Mouse (Mus musculus) hindbrain, embryonic 10.5 days (tissue): ENCODE results near the gene Ikbip. TPM values are rescaled to one million over a fixed set of nuclear protein-coding genes. Genes with fewer than 3 reads are reported as not detected.
A peak's percentile ranks its signal among the peaks of the same experiment; 100 is the strongest.

Experiments used
- DNase-seq: peaks from one replicate; pipeline ENCODE4 v3.0.0-alpha.2; 2017; ENCODE audit warnings: low spot score
- H3K27ac ChIP-seq: fragments of 300-500 bp; sonication (generic); 2 replicates; pipeline ENCODE4 v1.5.1; 2016; ENCODE audit warnings: mild to moderate bottlenecking, moderate library complexity
- H3K27me3 ChIP-seq: fragments of 300-500 bp; sonication (generic); 2 replicates; pipeline ENCODE4 v1.6.1; 2016; ENCODE audit warnings: mild to moderate bottlenecking; ENCODE audit not compliant: poor library complexity, insufficient read depth, severe bottlenecking
- H3K36me3 ChIP-seq: fragments of 300-500 bp; sonication (generic); 2 replicates; pipeline ENCODE4 v1.6.1; 2016; ENCODE audit warnings: mild to moderate bottlenecking, moderate library complexity
- H3K4me1 ChIP-seq: fragments of 300-500 bp; sonication (generic); replicated peaks from 2 replicates; pipeline ENCODE4 v1.6.1; 2016; ENCODE audit warnings: mild to moderate bottlenecking
- H3K4me3 ChIP-seq: fragments of 300-500 bp; sonication (generic); 2 replicates; pipeline ENCODE4 v1.5.1; 2016; ENCODE audit warnings: mild to moderate bottlenecking, moderate library complexity
- H3K9me3 ChIP-seq: fragments of 300-500 bp; sonication (generic); 2 replicates; pipeline ENCODE4 v1.6.1; 2016; ENCODE audit warnings: mild to moderate bottlenecking, moderate library complexity
- WGBS: fragments of 180-500 bp; shearing (Covaris S2); methylation state at CpG from one replicate; pipeline ENCODE4 v1.1.7; 2016; 5-methylcytosine and 5-hydroxymethylcytosine counted together
- polyA plus RNA-seq: library from polyadenylated mRNA; unstranded; fragments of >200 nt; fragmentation: Nextera tagmentation; extraction: Ambion mirVana; gene quantifications from 2 replicates; pipeline ENCODE4 v1.2.1, GENCODE M21; 2016

The Ikbip gene
- polyA plus RNA-seq, result 19.5 and 20.5 TPM in 2 replicates

- no peaks in the 10 kb centered on the region for H3K27me3 ChIP-seq
- peak within 1 kb of the TSS; percentile 79 for H3K4me3 ChIP-seq
- no peaks in the 10 kb centered on the region for H3K9me3 ChIP-seq
- peaks cover 20% of the 10 kb centered on the region for H3K36me3 ChIP-seq
- H3K27ac ChIP-seq, result peak within 1 kb of the TSS; percentile 91
- DNase-seq, result peak; percentile 100
- under 1% methylated on average over 87 of the region's 87 CpGs for WGBS
- peaks cover 7% of the 10 kb centered on the region; the same call in 1 of the 2 replicates for H3K4me1 ChIP-seq
Observed at GRCm38 (mm10) chr10:91082550-91083392, at the start of gene Ikbip, which contains the start of gene Apaf1. Ikbip (plus strand) TSS chr10:91082940. Apaf1 (minus strand) TSS chr10:91082770.

GRCm38 (mm10) chr10:91033942-91034341 lies 48.8 kb upstream of the Ikbip start:
- no peaks in the 10 kb centered on the region for H3K27me3 ChIP-seq
- no peaks in the 10 kb centered on the region for H3K9me3 ChIP-seq
- no peaks in the 10 kb centered on the region for H3K4me1 ChIP-seq
- H3K4me3 ChIP-seq, result no peak overlapping the region
- H3K27ac ChIP-seq, result no peak overlapping the region
- peak; percentile 65 for DNase-seq
- WGBS, result 24% methylated on average over 8 of the region's 8 CpGs
- peaks cover 48% of the 10 kb centered on the region for H3K36me3 ChIP-seq

- WGBS, result 93% methylated on average over 4 of the region's 4 CpGs
Observed at GRCm38 (mm10) chr10:91049696-91050095, 33.0 kb upstream of the Ikbip start.

GRCm38 (mm10) chr10:91051156-91051555 lies 31.6 kb upstream of the Ikbip start:
- H3K36me3 ChIP-seq, result peaks cover 87% of the 10 kb centered on the region
- no peak for DNase-seq
- H3K4me3 ChIP-seq, result no peak overlapping the region
- no peaks in the 10 kb centered on the region for H3K4me1 ChIP-seq
- H3K27me3 ChIP-seq, result no peaks in the 10 kb centered on the region
- H3K27ac ChIP-seq, result no peak overlapping the region
- WGBS, result 94% methylated on average over 3 of the region's 3 CpGs
- no peaks in the 10 kb centered on the region for H3K9me3 ChIP-seq

More at GRCm38 (mm10) chr10:91049696-91050095, 33.0 kb upstream of the Ikbip start:
- no peaks in the 10 kb centered on the region for H3K4me1 ChIP-seq
- no peak for DNase-seq
- H3K9me3 ChIP-seq, result no peaks in the 10 kb centered on the region
- no peaks in the 10 kb centered on the region for H3K27me3 ChIP-seq
- no peak overlapping the region for H3K4me3 ChIP-seq
- peaks cover 84% of the 10 kb centered on the region for H3K36me3 ChIP-seq
- no peak overlapping the region for H3K27ac ChIP-seq

DNA sequence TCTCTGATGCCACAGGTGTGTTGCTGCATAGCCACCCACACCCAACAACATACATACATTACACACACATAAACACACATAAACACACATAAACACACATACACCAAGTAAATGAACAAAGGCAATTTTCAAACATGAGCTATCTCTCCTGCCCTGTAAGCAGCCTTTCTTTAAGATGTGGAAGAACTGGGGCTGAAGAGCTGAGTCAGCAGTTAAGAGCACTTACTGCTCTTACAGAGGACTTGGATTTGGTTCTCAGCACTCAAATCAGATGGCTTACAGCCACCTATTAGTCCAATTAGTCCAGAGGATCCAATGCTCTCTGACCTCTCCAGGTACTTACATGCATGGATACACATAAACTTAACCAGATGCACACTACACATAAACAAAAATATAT lies 30.0 kb upstream of the Ikbip start:
- no peaks in the 10 kb centered on the region for H3K9me3 ChIP-seq
- H3K4me3 ChIP-seq, result no peak overlapping the region
- H3K4me1 ChIP-seq, result no peaks in the 10 kb centered on the region
- peaks cover 72% of the 10 kb centered on the region for H3K36me3 ChIP-seq
- H3K27ac ChIP-seq, result no peak overlapping the region
- DNase-seq, result no peak
- no peaks in the 10 kb centered on the region for H3K27me3 ChIP-seq

DNA sequence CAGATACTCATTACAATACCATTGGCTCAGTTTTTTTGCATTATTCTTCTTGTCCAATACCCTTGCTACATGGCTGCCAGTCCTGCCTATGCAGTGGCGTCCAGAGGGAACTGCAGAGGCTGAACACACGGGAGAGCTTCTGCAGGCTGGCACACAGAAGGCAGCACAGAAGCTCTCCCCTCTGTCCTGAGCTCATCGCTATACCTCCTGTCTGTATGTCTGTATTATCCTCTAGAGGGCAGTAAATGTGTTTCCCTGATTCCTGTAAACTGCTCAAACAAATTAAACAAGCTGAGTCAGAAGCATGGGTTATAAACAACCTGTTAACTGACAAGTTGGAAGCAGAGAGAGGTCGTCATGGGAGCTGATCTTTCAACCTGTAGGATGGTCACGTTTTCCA lies 22.0 kb upstream of the Ikbip start:
- no peaks in the 10 kb centered on the region for H3K27me3 ChIP-seq
- no peak overlapping the region for H3K27ac ChIP-seq
- no peaks in the 10 kb centered on the region for H3K4me1 ChIP-seq
- H3K36me3 ChIP-seq, result peaks cover 74% of the 10 kb centered on the region
- no peaks in the 10 kb centered on the region for H3K9me3 ChIP-seq
- no peak overlapping the region for H3K4me3 ChIP-seq
- DNase-seq, result no peak
- WGBS, result 42% methylated on average over 5 of the region's 5 CpGs

DNA sequence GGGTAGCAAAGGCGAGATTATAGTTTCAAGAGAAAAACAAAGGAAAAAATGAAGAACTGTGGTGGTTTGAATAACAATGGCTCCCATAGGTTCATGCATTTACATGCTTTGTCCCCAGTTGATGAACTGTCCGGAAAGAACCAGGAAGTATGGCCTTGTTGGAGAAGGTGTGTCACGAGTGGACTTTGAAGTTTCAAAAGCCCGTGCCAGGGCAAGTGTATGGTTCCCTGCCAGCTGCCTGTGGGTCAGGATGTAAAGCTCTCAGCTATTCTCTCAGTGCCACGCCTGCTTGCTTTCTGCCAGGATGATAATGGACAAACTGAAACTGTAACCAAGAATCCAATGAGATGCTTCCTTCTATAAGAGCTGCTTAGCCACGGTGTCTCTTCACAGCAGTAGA lies 20.4 kb upstream of the Ikbip start:
- WGBS, result 93% methylated on average over 6 of the region's 6 CpGs
- no peak overlapping the region for H3K4me3 ChIP-seq
- no peaks in the 10 kb centered on the region for H3K27me3 ChIP-seq
- H3K27ac ChIP-seq, result no peak overlapping the region
- H3K9me3 ChIP-seq, result peaks cover 5% of the 10 kb centered on the region; the same call in 1 of the 2 replicates
- H3K4me1 ChIP-seq, result no peaks in the 10 kb centered on the region
- no peak for DNase-seq
- peaks cover 90% of the 10 kb centered on the region for H3K36me3 ChIP-seq

- Histone ChIP-seq H3K36me3 (peaks cover 76% of the 10 kb centered on the region), H3K4me3 (no peak overlapping the region), H3K27me3 (no peaks in the 10 kb centered on the region), H3K4me1 (no peaks in the 10 kb centered on the region), H3K9me3 (no peaks in the 10 kb centered on the region), H3K27ac (no peak overlapping the region)
- 75% methylated on average over 1 of the region's 1 CpGs for WGBS
- DNase-seq, result no peak
Observed at GRCm38 (mm10) chr10:91071768-91072167, 11.0 kb upstream of the Ikbip start.

DNA sequence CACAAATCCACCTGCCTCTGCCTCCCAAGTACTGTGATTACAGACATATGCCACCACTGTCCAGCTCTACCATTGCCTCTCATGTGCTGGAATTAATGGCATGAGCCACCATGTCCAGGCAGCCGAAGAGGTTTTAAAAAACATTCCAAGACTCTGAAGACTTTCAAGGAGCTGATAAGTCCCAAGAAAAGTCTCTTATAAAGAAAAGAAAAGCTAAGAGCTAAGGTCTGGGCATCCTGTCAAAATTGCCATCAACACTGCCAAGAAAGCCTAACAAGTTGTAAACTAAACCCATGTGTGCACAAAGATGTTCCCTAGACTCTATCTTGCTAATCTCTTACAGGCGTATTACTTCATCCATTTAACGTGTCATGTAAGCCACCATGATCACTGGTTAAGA lies 9.4 kb upstream of the Ikbip start:
- H3K27ac ChIP-seq, result no peak overlapping the region
- no peaks in the 10 kb centered on the region for H3K27me3 ChIP-seq
- peaks cover 78% of the 10 kb centered on the region for H3K36me3 ChIP-seq
- WGBS, result 93% methylated on average over 3 of the region's 3 CpGs
- H3K4me3 ChIP-seq, result no peak overlapping the region
- no peaks in the 10 kb centered on the region for H3K9me3 ChIP-seq
- DNase-seq, result no peak
- H3K4me1 ChIP-seq, result no peaks in the 10 kb centered on the region

- Histone ChIP-seq H3K4me1 (peaks cover 7% of the 10 kb centered on the region; the same call in 1 of the 2 replicates), H3K4me3 (no peak overlapping the region), H3K36me3 (peaks cover 69% of the 10 kb centered on the region), H3K27ac (no peak overlapping the region), H3K9me3 (no peaks in the 10 kb centered on the region), H3K27me3 (no peaks in the 10 kb centered on the region)
- WGBS, result 89% methylated on average over 2 of the region's 2 CpGs
- no peak for DNase-seq
Observed at GRCm38 (mm10) chr10:91076667-91077066, 6.1 kb upstream of the Ikbip start.

DNA sequence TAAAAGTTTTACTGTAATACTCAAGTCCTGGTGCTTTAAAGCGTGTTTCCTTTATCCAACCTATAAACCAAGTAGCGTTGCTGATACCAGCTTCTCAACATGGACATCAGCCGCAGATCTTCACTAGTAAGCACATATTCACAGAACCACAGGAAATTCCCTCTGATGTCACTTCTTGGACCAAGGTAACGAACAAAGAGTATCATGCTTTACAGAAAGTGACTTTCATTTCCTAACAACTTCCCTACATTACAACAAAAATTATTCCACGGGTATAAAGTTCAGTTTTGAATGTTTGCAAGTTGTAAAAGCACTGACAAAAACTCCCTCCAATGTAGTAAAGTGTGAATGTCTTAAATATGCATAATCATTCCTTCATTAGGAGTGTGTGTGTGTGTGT lies 2.2 kb upstream of the Ikbip start:
- 91% methylated on average over 5 of the region's 5 CpGs for WGBS
- Histone ChIP-seq H3K9me3 (no peaks in the 10 kb centered on the region), H3K4me3 (no peak overlapping the region), H3K27ac (no peak overlapping the region), H3K4me1 (peaks cover 7% of the 10 kb centered on the region; the same call in 1 of the 2 replicates), H3K36me3 (peaks cover 43% of the 10 kb centered on the region), H3K27me3 (no peaks in the 10 kb centered on the region)
- DNase-seq, result no peak

DNA sequence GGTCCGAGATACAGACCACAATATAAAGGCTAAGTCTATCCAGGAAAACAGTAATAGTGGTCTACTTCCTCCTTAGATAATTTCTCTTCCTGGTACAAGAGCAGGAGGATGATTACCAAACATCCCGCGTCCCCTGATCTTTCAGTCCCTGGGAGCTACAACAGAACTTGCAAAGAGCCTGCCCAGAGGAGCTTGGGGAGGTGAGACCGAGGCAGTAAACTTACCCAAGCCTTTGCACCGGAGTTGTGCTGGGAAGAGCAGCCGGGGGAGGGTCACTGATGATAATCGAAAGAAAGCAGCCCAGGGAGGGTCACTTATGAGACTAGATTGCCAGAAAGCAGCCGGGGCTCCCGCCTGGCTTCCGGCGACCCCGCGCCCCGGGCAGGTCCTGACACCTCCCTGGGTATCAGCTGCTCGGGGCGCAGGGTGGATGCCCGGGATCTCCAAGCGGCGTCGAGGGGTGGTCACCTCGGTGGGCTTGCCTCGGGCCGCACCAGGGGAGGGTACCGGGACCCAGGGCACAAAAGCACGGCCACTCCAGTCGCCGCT lies 707 bp upstream of the Ikbip start:
- Histone ChIP-seq H3K27ac (peak overlapping the region; percentile 91), H3K4me1 (peaks cover 7% of the 10 kb centered on the region; the same call in 1 of the 2 replicates), H3K4me3 (peak overlapping the region; percentile 79), H3K36me3 (peaks cover 28% of the 10 kb centered on the region), H3K9me3 (no peaks in the 10 kb centered on the region), H3K27me3 (no peaks in the 10 kb centered on the region)
- DNase-seq, result no peak
- under 1% methylated on average over 27 of the region's 27 CpGs for WGBS

DNA sequence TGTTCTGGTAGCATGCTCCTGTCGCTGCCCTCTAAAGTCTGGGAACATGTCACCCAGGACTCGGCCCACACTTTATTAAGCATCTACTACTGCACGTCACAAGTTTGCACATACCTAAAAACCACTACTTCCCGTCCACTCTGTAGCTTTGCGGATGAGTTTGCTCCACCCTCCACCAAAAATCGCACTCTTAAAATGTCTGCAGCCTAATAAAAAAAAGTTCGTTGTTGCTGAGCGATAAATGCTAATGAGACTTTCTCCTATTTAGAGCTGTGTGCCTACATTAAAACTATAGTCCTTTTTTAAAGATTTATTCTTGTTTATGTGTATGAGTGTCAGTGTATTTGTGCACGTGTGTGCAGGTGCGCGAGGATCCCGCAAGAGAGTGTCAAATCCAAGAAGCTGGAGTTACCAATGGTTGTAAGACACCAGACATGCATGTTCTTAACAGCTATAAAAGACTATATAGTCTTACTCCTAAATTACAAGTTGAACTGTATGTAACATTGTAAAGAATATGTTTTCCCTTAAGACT lies 720 bp downstream of the Ikbip start:
- WGBS, result 60% methylated on average over 12 of the region's 12 CpGs
- Histone ChIP-seq H3K27ac (peak overlapping the region; percentile 91), H3K4me3 (peak overlapping the region; percentile 79)

More for the DNA sequence above, 720 bp downstream of the Ikbip start:
- peaks cover 7% of the 10 kb centered on the region; the same call in 1 of the 2 replicates for H3K4me1 ChIP-seq
- peaks cover 13% of the 10 kb centered on the region for H3K36me3 ChIP-seq
- H3K9me3 ChIP-seq, result no peaks in the 10 kb centered on the region
- DNase-seq, result no peak
- H3K27me3 ChIP-seq, result no peaks in the 10 kb centered on the region
